Mouse (Mus musculus) CD8-positive naive resting alpha-beta T cell, adult 2 months (primary cell): ENCODE measurements around the gene Ifnar2.

Experiments
- DNase-seq, 2 experiments: peaks; one replicate each; pipeline ENCODE4 v3.0.0; 2022; ENCODE audit warnings: low read depth in 2 of 2, low spot score in 2 of 2

Gene Ifnar2

DNA sequence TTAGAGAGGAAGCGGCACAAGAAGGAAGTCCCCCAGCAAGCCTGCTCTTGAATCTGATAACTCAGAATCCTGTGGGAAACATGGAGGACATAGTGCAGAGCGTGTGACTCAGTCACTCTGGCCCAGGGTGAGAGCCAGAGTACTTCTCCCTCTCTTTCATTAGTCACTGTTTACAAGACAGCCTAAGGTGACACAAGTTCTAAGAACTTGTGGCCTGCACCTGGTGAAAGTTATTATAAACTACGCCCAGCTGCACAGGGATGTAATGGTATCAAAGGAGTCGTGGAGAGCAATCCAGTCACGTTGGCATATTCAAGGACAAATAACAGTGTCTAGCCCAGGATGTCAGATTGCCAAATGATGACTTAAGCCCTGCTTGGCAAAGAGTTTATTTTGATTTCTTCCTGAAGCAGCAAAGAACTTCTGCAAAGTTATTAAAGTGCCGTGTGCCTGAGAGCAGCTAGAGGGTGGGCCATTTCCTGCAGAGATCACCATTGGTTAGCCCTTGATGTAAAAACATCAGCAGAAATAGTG lies 79.8 kb downstream of the Ifnar2 start:
- DNase-seq = no peak
